Mouse (Mus musculus) liver, embryonic 12.5 days (tissue): ENCODE measurements at regions not wholly inside any gene's neighbourhood (a gene's known extent, or its start where the extent isn't known, plus 50 kb on each side); places are given as distances from the start of the nearest gene placed in this dataset.

Experiments used
- ATAC-seq: fragments of 200-750 bp; cut with Nextera tagmentation; 2 replicates; pipeline ENCODE4 v1.8.0; 2017; ENCODE audit warnings: moderate number of reproducible peaks, mild to moderate bottlenecking, moderate library complexity
- H3K27ac ChIP-seq: fragments of 300-500 bp; sonication (generic); 2 replicates; pipeline ENCODE4 v1.5.1; 2016; ENCODE audit warnings: mild to moderate bottlenecking
- H3K27me3 ChIP-seq: fragments of 300-500 bp; sonication (generic); replicated peaks from 2 replicates; pipeline ENCODE4 v1.6.1; 2016; ENCODE audit warnings: mild to moderate bottlenecking, moderate library complexity
- H3K36me3 ChIP-seq: fragments of 300-500 bp; sonication (generic); 2 replicates; pipeline ENCODE4 v1.6.1; 2016; ENCODE audit warnings: mild to moderate bottlenecking, moderate library complexity
- H3K4me1 ChIP-seq: fragments of 300-500 bp; sonication (generic); 2 replicates; pipeline ENCODE4 v1.6.1; 2016
- H3K4me2 ChIP-seq: fragments of 300-500 bp; sonication (generic); 2 replicates; pipeline ENCODE4 v1.6.1; 2016; ENCODE audit warnings: mild to moderate bottlenecking, moderate library complexity
- H3K4me3 ChIP-seq: fragments of 300-500 bp; sonication (generic); 2 replicates; pipeline ENCODE4 v1.5.1; 2016; ENCODE audit warnings: mild to moderate bottlenecking, moderate library complexity
- H3K9ac ChIP-seq: fragments of 300-500 bp; sonication (generic); 2 replicates; pipeline ENCODE4 v1.6.1; 2016; ENCODE audit warnings: mild to moderate bottlenecking, moderate library complexity
- H3K9me3 ChIP-seq: fragments of 300-500 bp; sonication (generic); replicated peaks from 2 replicates; pipeline ENCODE4 v1.6.1; 2016; ENCODE audit warnings: mild to moderate bottlenecking, moderate library complexity
- WGBS: fragments of 180-500 bp; shearing (Covaris S2); methylation state at CpG from one replicate; pipeline ENCODE4 v1.1.7; 2016; ENCODE audit not compliant: insufficient replicate concordance; 5-methylcytosine and 5-hydroxymethylcytosine counted together

DNA sequence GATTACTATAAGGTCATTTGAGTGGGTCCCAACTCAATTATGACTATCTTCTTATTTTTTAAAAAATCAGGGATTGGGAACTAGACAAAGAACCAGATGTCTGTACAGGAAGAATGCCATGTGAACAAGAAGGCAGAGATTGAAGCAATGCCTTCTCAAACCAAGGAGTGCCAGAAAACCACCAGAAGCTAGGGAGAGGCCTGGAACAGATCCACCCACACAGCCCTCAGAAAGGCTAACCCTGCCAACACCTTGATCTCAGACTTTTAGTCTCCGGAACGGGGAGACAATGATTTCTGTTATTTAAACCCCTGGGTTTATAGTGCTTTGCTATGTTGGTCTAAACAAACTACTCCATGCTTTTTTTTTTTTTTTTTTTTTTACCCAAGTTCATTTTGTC lies 136.2 kb upstream of the Prep start:
- 67% methylated on average over 2 of the region's 2 CpGs for WGBS
- Histone ChIP-seq H3K4me1 (no peaks in the 10 kb centered on the region), H3K36me3 (no peaks in the 10 kb centered on the region), H3K27ac (no peak overlapping the region), H3K9ac (no peak overlapping the region), H3K4me2 (no peak overlapping the region), H3K27me3 (no peaks in the 10 kb centered on the region), H3K4me3 (no peak overlapping the region), H3K9me3 (no peaks in the 10 kb centered on the region)
- ATAC-seq, result no peak

DNA sequence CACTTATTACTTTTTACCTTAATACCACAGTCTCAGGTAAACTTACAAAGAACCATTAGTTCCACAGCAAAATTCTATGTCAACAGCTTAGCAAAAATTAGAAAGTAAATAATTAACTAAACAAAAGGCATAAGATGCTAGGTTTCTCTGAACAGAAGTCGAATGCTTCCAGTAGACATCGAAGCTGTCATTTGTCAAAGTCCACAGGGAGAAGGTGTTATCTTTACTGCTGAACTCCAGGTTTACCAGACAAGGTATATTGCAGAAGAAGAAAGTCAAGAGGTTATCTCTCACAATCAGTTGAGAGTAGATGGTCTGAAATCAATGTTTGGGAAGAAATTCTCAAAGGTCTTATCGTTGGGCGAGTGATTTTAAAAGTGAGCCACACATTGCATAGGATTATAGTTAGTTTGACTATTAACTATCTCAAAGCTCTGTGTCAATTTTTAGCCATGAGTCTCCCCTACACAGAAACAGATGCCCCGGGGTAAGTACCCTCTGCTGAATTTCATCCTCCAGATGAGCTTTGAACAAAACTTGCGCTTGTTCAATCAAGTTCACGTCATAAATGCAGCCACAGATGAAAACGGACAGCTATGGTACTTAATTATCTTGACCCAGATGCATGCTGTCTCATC lies 153.1 kb upstream of the Prep start:
- Histone ChIP-seq H3K9ac (no peak overlapping the region), H3K9me3 (no peaks in the 10 kb centered on the region), H3K36me3 (no peaks in the 10 kb centered on the region), H3K4me3 (no peak overlapping the region), H3K27me3 (no peaks in the 10 kb centered on the region), H3K27ac (no peak overlapping the region), H3K4me2 (no peak overlapping the region), H3K4me1 (no peaks in the 10 kb centered on the region)
- 67% methylated on average over 8 of the region's 8 CpGs for WGBS
- no peak for ATAC-seq

DNA sequence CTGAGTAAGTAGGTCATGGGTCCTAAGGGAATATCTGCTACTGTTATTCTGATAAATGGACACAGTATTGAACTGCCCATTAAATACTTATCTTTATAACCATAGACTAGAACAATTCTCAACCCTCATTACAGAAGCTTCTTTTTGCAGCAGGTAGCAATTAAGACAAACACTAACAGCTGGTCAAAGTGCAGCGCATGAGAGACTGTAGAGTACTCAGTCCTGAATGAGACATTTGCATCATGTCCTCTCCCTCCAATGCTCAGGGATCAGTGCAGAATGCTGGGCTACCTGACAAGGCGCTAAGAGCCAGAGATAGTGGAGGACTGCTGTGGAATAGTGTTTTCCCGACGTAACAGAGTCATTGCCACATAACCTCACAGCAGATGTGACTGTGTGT lies 162.5 kb upstream of the Prep start:
- ATAC-seq, result no peak
- Histone ChIP-seq H3K9ac (no peak overlapping the region), H3K36me3 (no peaks in the 10 kb centered on the region), H3K27ac (no peak overlapping the region), H3K4me2 (no peak overlapping the region), H3K4me3 (no peak overlapping the region), H3K9me3 (no peaks in the 10 kb centered on the region), H3K4me1 (no peaks in the 10 kb centered on the region), H3K27me3 (no peaks in the 10 kb centered on the region)
- 70% methylated on average over 4 of the region's 4 CpGs for WGBS

DNA sequence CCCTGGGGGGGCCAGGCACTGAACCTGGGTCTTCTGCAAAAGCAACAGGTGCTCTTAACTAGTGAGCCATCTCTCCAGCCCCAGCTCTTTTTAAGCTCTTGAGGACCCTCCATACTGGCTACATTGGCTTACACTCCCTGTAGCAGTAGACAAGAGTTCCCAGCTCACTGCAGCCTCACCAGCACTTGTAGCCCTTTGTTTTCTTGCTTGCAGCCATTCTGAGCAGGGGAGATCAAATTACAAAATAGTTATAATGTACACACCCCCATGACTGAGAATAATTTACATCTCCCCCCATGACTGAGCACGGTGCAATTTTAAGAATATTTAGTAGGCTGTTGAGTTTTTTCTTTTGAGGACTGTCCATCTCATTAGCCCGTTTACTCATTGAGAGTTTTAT lies 165.8 kb upstream of the Prep start:
- WGBS, result 49% methylated on average over 2 of the region's 2 CpGs
- H3K9me3 ChIP-seq, result no peaks in the 10 kb centered on the region
- no peak for ATAC-seq

DNA sequence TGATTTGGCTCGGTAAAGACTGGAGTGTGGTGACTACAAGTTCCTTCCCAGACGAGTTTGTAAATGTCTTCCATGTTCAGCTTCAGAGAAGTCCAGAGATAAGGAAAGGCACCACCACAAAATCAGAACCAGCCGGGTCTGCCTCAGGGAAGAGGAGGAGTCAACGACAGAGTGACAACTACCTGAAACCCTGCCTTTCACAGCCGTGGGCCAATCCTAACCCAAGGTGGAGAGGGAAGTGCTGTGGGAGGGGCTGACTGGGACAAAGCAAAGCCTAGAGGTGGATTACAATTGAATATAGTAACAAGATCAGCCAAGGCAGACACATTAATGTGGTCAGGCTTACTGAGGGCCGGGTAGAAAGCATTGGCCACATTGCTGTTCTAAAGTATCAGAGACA lies 174.9 kb upstream of the Prep start:
- WGBS, result 43% methylated on average over 6 of the region's 6 CpGs
- Histone ChIP-seq H3K4me3 (no peak overlapping the region), H3K27ac (no peak overlapping the region), H3K27me3 (no peaks in the 10 kb centered on the region; the same call in 1 of the 2 replicates), H3K4me1 (no peaks in the 10 kb centered on the region), H3K4me2 (no peak overlapping the region), H3K9me3 (no peaks in the 10 kb centered on the region), H3K36me3 (no peaks in the 10 kb centered on the region), H3K9ac (no peak overlapping the region)
- ATAC-seq, result no peak

More for the DNA sequence above, 165.8 kb upstream of the Prep start:
- H3K36me3 ChIP-seq, result no peaks in the 10 kb centered on the region
- H3K27ac ChIP-seq, result no peak overlapping the region
- no peaks in the 10 kb centered on the region for H3K27me3 ChIP-seq
- no peaks in the 10 kb centered on the region for H3K4me1 ChIP-seq
- no peak overlapping the region for H3K4me2 ChIP-seq
- no peak overlapping the region for H3K9ac ChIP-seq
- H3K4me3 ChIP-seq, result no peak overlapping the region

DNA sequence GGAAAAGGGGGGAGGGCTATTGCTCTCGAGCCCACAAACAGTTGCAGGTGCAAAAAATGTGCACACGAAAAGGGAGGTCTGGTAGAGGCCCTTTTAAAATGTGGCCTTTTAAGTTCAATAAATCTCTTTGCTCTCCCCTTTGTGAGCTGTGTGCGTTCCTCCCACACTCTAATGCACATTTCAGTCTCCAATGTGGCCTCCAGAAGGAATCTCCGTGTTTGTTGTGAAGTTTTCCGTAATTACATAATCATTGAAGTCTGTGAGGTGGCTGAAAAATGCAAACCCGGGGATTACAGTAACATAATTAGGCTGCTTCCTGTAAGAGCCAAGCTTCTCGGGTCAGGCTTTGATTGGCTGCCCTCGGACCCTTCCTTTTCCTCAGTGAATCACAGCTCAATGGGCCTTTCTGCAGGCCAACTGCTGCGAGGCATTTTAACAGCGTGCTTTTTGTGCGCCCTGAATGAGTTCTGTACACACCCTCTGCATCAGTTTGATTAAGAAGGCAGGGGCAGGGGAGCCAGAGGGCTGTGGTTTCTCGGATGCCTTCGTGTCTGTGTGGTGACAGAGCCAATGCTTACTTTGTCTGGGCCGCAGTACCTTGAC lies 179.8 kb upstream of the Prep start:
- ATAC-seq, result no peak
- Histone ChIP-seq H3K27me3 (no peaks in the 10 kb centered on the region; the same call in 1 of the 2 replicates), H3K4me1 (no peaks in the 10 kb centered on the region), H3K9me3 (no peaks in the 10 kb centered on the region), H3K27ac (no peak overlapping the region), H3K9ac (no peak overlapping the region), H3K4me3 (no peak overlapping the region), H3K36me3 (no peaks in the 10 kb centered on the region), H3K4me2 (no peak overlapping the region)
- 48% methylated on average over 14 of the region's 14 CpGs for WGBS

DNA sequence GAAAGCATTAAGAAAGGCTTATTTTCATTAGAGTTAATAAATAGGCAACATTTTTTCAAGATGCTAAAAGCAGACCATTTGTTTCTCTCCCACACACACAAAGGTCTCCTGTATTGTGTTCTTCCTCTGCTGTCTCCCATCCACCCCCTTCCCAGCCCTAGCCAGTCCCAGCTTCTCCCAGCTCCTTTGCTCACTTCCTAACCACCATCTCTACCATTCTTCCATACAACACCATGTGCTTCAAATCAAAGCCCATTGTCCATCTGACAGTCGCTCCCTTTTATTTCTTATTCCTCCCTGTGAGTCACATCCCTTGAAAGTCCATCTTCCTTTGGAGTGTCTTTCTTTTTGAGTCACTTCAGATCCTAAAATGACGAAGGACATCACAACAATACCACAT lies 185.0 kb upstream of the Prep start:
- ATAC-seq, result no peak
- Histone ChIP-seq H3K27me3 (no peaks in the 10 kb centered on the region), H3K4me2 (no peak overlapping the region), H3K36me3 (no peaks in the 10 kb centered on the region), H3K4me1 (no peaks in the 10 kb centered on the region), H3K27ac (no peak overlapping the region), H3K9ac (no peak overlapping the region), H3K9me3 (no peaks in the 10 kb centered on the region), H3K4me3 (no peak overlapping the region)
- WGBS, result 57% methylated on average over 2 of the region's 2 CpGs

DNA sequence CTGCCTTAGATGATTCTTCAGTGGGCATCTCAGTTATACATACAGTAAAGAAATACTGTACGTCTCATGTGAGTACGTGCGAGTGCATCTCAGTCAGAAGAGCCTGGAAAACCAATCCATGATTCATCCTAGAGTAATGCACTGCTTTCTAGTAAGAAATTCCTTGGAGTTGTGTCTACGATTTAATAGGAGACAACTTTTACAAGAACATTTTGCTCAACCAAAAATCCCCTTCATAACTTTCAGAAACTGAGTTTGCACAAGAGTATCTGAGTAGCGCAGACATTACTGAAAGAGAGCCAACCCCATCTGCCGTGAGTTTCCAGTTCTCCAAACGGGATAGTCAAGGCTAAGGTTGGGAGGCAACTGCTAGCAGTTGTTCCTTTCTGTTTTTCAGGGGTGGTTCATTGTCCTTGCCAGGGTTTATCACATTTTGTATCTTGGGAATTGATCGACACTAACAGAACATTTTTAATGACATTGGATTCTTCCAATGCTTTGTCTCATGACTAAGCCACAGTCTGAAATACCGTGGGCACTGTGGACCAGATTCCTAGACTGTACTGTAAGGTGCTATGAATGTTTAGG lies 189.8 kb upstream of the Prep start:
- no peaks in the 10 kb centered on the region for H3K27me3 ChIP-seq
- H3K9me3 ChIP-seq, result no peaks in the 10 kb centered on the region
- no peaks in the 10 kb centered on the region for H3K36me3 ChIP-seq
- ATAC-seq, result no peak
- H3K27ac ChIP-seq, result no peak overlapping the region
- no peaks in the 10 kb centered on the region for H3K4me1 ChIP-seq
- no peak overlapping the region for H3K4me3 ChIP-seq
- 75% methylated on average over 9 of the region's 9 CpGs for WGBS
- H3K9ac ChIP-seq, result no peak overlapping the region
- no peak overlapping the region for H3K4me2 ChIP-seq

DNA sequence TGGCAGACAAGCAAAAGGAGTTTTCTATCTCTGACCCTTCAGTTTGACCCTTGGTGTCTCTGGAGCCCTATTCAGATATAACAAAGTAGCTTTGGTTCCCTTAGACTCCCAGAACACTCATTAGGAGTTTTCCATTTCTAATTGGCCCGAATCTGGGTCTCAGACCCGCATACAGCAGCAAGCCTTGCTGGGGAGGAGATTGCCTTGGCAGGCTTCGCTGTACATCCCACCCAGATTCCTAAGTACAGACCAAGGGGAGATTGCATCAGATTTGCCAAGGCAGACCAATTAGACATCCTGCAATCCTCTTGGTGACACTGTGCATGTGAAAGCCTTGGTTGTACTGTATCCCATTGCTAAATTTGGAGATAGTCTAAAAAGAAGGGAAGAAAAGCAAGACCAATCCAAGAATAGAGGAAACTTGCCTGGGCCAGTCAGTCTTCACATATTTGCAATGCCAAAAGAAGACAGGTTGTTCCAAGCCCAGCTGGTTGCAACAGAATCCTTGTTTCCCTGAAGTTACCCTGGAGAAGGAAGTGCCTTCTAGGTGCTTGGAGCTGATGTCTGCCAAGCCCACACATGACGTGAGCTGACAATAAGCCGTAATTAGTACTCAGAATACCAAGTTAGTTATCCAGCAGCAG lies 193.2 kb upstream of the Prep start:
- H3K9me3 ChIP-seq, result no peaks in the 10 kb centered on the region
- no peak overlapping the region for H3K27ac ChIP-seq
- H3K36me3 ChIP-seq, result no peaks in the 10 kb centered on the region
- no peak overlapping the region for H3K4me3 ChIP-seq
- WGBS, result 63% methylated on average over 5 of the region's 5 CpGs
- H3K4me2 ChIP-seq, result no peak overlapping the region
- H3K27me3 ChIP-seq, result no peaks in the 10 kb centered on the region
- H3K4me1 ChIP-seq, result no peaks in the 10 kb centered on the region
- ATAC-seq, result no peak
- no peak overlapping the region for H3K9ac ChIP-seq

DNA sequence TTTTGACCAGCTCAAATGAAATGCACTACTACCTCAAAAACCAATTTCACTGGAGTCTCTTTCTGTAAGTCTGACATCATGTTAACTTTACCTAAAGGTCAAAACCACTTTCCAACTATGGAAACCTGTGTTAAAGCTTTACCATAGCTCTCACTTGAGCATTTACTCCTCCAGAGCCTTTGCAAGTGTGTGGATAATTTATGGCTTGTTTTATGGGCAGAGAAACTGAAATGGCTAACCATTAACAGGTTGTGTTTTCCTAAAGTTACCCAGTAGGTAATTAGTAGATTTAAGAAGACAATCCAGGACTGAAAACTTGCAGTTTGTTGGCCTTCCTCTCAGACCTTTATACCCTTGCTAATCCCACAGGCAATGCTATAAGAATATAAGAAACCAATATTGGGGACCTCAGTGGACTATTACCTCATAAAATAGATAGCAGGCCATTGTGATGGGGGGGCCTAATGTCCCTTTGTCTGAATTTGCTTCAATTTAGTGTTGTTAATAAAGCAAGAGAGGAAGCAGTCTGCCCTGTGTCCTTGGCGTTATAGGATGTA lies 202.7 kb upstream of the Prep start:
- no peaks in the 10 kb centered on the region for H3K9me3 ChIP-seq
- H3K27me3 ChIP-seq, result no peaks in the 10 kb centered on the region
- no peak for ATAC-seq
- H3K27ac ChIP-seq, result no peak overlapping the region
- no peak overlapping the region for H3K4me3 ChIP-seq
- no peak overlapping the region for H3K9ac ChIP-seq
- no peaks in the 10 kb centered on the region for H3K4me1 ChIP-seq
- no peak overlapping the region for H3K4me2 ChIP-seq
- 46% methylated on average over 1 of the region's 1 CpGs for WGBS
- no peaks in the 10 kb centered on the region for H3K36me3 ChIP-seq

DNA sequence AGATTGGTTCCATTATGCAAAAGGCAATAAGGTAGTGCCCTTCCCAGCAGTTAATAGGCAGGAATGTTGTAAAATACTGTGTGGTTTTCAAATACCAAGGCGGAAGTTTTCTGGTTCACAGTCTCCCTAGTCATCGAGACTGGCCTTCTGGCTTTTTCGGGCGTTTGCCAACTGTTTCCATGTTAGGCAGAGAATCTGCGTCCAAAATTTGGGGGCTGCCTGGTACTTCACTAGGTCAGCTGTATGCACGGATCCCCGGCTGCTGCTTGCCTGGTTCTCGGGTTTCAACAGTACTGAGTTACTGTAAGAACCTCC lies 204.7 kb upstream of the Prep start:
- H3K9ac ChIP-seq, result no peak overlapping the region
- no peaks in the 10 kb centered on the region for H3K4me1 ChIP-seq
- H3K4me2 ChIP-seq, result no peak overlapping the region
- H3K36me3 ChIP-seq, result no peaks in the 10 kb centered on the region
- no peak overlapping the region for H3K27ac ChIP-seq
- no peaks in the 10 kb centered on the region for H3K27me3 ChIP-seq
- 72% methylated on average over 8 of the region's 8 CpGs for WGBS
- no peak overlapping the region for H3K4me3 ChIP-seq
- ATAC-seq, result no peak
- no peaks in the 10 kb centered on the region for H3K9me3 ChIP-seq

DNA sequence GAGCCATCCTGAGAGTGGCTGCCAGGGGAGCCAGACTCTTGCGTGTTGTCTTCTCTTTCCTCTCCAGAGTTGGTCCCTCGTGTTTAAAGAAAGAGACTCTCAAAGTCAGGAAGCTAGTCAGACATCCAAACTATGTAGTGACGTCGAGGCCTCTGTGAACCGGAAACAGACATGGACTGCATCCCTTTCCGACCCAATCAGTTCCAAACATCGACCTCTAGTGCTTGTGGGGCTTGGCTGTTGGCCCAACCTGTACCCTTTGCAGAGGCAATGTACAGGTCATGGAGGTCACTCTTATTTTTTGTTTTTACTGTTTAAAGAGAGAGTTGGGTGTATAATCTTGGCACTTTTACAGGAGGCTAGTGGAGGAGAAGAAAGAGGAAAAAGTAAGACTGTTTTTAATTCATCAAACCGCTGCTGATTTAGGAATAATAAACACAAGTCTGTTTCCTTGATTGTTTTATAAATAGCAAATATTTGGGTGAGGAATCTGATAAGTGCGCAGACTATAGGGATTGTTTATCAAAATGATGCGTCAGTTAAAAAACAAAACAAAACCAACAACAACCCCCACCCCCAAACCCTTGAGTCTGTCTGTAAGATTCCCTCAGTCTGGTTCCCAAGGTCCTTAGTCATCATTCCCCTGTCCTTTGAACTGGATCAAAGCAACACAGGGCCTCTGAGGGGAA lies 205.2 kb upstream of the Prep start:
- no peaks in the 10 kb centered on the region for H3K27me3 ChIP-seq
- 68% methylated on average over 10 of the region's 10 CpGs for WGBS
- H3K9me3 ChIP-seq, result no peaks in the 10 kb centered on the region
- H3K4me2 ChIP-seq, result no peak overlapping the region
- ATAC-seq, result no peak
- no peak overlapping the region for H3K9ac ChIP-seq
- H3K27ac ChIP-seq, result no peak overlapping the region
- no peaks in the 10 kb centered on the region for H3K36me3 ChIP-seq
- no peaks in the 10 kb centered on the region for H3K4me1 ChIP-seq
- H3K4me3 ChIP-seq, result no peak overlapping the region
